Mouse (Mus musculus) limb, embryonic 15.5 days (tissue): ENCODE data around the gene Slc6a9. TPM values are rescaled to one million over a fixed set of nuclear protein-coding genes. Genes with fewer than 3 reads are reported as not detected.

Experiments
- ATAC-seq: fragments of 200-750 bp; cut with Nextera tagmentation; 2 replicates; pipeline ENCODE4 v1.8.0; 2017; ENCODE audit warnings: low read depth, moderate TSS enrichment; ENCODE audit not compliant: insufficient number of reproducible peaks, low FRiP score, low TSS enrichment
- H3K27ac ChIP-seq: fragments of 300-500 bp; sonication (generic); 2 replicates; pipeline ENCODE4 v1.5.1; 2015; ENCODE audit warnings: moderate library complexity, mild to moderate bottlenecking, inconsistent platforms
- H3K27me3 ChIP-seq: fragments of 300-500 bp; sonication (generic); 2 replicates; pipeline ENCODE4 v1.6.1; 2015; ENCODE audit warnings: inconsistent platforms
- H3K36me3 ChIP-seq: fragments of 300-500 bp; sonication (generic); 2 replicates; pipeline ENCODE4 v1.6.1; 2015; ENCODE audit warnings: inconsistent platforms
- H3K4me1 ChIP-seq: fragments of 300-500 bp; sonication (generic); 2 replicates; pipeline ENCODE4 v1.6.1; 2015; ENCODE audit warnings: inconsistent platforms
- H3K4me2 ChIP-seq: fragments of 300-500 bp; sonication (generic); 2 replicates; pipeline ENCODE4 v1.6.1; 2015; ENCODE audit warnings: mild to moderate bottlenecking, inconsistent platforms
- H3K4me3 ChIP-seq: fragments of 300-500 bp; sonication (generic); 2 replicates; pipeline ENCODE4 v1.5.1; 2015; ENCODE audit warnings: mild to moderate bottlenecking, inconsistent platforms
- H3K9ac ChIP-seq: fragments of 300-500 bp; sonication (generic); 2 replicates; pipeline ENCODE4 v1.6.1; 2015; ENCODE audit warnings: inconsistent platforms
- H3K9me3 ChIP-seq: fragments of 300-500 bp; sonication (generic); 2 replicates; pipeline ENCODE4 v1.6.1; 2016; ENCODE audit warnings: inconsistent platforms
- WGBS: fragments of 180-500 bp; shearing (Covaris S2); methylation state at CpG from one replicate; pipeline ENCODE4 v1.1.7; 2015; 5-methylcytosine and 5-hydroxymethylcytosine counted together
- polyA plus RNA-seq: library from polyadenylated mRNA; unstranded; fragments of >200 nt; fragmentation: Nextera tagmentation; extraction: Ambion mirVana; gene quantifications from 2 replicates; pipeline ENCODE4 v1.2.1, GENCODE M21; 2015

The Slc6a9 gene
- polyA plus RNA-seq, 1 experiment from 2014 or later = 13.1 TPM

DNA sequence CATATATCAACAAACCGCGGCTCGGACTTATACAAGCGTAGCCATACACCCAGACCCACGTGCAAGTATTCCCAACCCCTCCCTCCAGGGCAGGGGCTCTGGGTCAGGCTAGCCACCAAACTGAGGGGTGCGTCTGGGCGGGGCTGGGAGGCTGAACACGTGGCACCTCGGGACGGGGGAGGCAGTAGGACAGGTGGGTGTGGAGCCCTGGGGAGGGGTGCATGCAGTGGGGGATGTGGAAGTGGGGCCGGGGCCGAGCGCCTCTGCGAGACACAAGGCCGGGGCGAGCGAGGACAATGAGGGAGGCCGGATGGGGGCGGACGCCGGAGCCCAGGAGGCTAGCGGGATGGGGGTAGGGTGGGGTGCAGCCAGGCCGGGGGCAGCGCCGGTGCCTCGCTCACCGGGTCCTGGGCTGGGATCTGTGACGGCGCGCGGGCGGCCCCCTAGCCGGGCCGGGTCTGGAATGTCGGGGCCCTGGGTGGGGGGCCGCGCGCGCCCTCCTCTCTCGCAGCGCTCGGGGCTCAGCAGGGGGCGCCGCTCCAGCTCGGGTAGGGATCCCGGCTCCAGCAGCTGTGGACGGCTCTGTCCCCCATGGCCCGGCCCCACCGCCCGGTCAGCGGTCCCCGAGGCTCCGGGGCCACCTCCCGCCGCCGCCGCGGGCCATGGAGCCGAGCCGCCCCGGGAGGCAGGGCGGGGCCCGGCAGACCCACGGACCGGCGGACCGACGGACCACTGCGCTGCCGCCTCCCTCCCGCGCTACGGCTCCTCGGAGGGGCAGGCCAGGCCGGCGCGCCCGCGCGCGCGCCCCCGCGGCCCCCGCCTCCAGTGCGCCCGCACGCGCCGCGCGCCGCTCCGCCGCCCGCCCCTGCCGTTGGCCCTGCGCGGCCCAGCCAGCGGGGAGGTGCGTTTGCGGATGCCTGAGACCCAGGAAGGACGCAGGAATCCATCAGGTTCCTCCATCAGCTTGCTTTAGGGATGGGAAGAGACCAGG lies 48.7 kb downstream of the Slc6a9 start, which contains the start of gene B4galt2:
Gene B4galt2 (minus strand): TSS at position 787 of the 991 bp plus-strand sequence.
- Histone ChIP-seq H3K9ac (peak within 1 kb of the TSS; percentile 82), H3K4me2 (peak within 1 kb of the TSS; percentile 84), H3K36me3 (peaks cover 48% of the 10 kb centered on the region), H3K27ac (peak within 1 kb of the TSS; percentile 78), H3K27me3 (no peaks in the 10 kb centered on the region), H3K9me3 (no peaks in the 10 kb centered on the region), H3K4me3 (peak within 1 kb of the TSS; percentile 78), H3K4me1 (peaks cover 43% of the 10 kb centered on the region)
- under 1% methylated on average over 76 of the region's 103 CpGs for WGBS
- peak; percentile 58; the same call in 1 of the 2 replicates for ATAC-seq

DNA sequence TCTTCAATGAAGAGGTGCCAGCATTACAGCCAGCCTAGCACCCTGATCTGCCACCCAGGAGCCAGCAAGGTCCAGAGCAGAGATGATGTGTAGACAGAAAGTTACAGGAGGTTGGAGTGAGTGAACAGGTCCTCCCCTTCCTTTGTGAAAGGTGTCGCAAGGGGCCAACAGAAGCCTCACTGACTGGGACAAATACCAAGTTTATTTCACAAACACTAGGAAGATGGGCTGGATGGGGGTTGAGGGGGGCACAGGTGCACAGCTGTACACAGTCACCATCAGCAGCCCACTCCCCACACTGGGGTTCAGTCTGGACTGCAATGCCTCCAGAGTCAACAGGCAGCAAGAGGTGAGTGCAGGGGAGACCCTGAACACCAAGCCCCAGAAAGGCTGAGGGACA lies 49.8 kb downstream of the Slc6a9 start:
- H3K4me1 ChIP-seq = peaks cover 43% of the 10 kb centered on the region
- no peaks in the 10 kb centered on the region for H3K27me3 ChIP-seq
- peaks cover 40% of the 10 kb centered on the region for H3K36me3 ChIP-seq
- H3K9me3 ChIP-seq = no peaks in the 10 kb centered on the region
- H3K4me3 ChIP-seq = peak overlapping the region; percentile 78; the same call in 1 of the 2 replicates
- H3K9ac ChIP-seq = no peak overlapping the region
- H3K4me2 ChIP-seq = peak overlapping the region; percentile 84
- 100% methylated on average over 1 of the region's 1 CpGs for WGBS
- H3K27ac ChIP-seq = no peak overlapping the region
- ATAC-seq = no peak

DNA sequence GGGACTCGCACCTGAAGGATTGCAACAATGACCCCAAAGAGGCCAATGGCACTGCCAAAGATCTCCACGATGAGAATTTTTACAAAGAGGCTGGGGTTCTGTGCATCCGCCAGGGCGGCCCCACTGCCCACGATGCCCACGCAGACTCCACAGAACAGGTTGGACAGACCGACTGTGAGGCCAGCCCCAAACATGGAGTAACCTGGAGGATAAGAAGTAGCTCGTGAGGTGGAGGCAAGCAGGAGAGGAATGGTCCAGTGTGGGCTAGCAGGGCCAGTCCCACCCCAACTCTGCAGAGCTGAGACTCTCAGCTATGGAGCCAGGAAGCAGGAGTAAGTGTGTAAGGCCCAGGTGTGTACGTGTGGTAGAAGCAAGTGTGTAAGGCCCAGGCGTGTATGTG lies 50.8 kb downstream of the Slc6a9 start:
- Histone ChIP-seq H3K9ac (no peak overlapping the region), H3K9me3 (no peaks in the 10 kb centered on the region), H3K27ac (no peak overlapping the region), H3K27me3 (no peaks in the 10 kb centered on the region), H3K4me3 (no peak overlapping the region), H3K4me1 (peaks cover 43% of the 10 kb centered on the region), H3K36me3 (peaks cover 37% of the 10 kb centered on the region), H3K4me2 (no peak overlapping the region)
- 93% methylated on average over 10 of the region's 10 CpGs for WGBS
- ATAC-seq = no peak

DNA sequence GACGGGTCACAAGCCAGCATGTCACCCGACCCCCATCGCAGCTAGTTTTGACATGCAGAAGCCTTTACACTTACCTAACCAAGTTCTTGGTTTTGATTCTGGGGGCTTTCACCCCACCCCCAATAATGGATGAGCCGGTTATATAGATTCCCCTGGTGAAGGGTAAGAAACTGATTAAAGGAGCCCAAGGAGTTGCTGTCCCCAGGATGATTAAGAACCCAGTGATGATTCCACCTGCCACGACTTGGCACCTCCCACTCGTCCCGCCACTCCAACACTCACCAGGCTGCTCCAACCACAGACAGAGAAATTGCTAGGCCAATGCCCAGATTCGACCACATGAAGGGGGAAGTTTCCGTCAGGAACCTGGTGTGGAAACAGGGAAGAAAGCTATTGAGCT lies 51.7 kb downstream of the Slc6a9 start:
- Histone ChIP-seq H3K4me2 (peak overlapping the region; percentile 94), H3K9ac (no peak overlapping the region), H3K9me3 (no peaks in the 10 kb centered on the region), H3K4me3 (peak overlapping the region; percentile 94), H3K36me3 (peaks cover 29% of the 10 kb centered on the region), H3K27ac (no peak overlapping the region), H3K27me3 (no peaks in the 10 kb centered on the region), H3K4me1 (peaks cover 47% of the 10 kb centered on the region)
- WGBS = 76% methylated on average over 9 of the region's 9 CpGs
- ATAC-seq = no peak

DNA sequence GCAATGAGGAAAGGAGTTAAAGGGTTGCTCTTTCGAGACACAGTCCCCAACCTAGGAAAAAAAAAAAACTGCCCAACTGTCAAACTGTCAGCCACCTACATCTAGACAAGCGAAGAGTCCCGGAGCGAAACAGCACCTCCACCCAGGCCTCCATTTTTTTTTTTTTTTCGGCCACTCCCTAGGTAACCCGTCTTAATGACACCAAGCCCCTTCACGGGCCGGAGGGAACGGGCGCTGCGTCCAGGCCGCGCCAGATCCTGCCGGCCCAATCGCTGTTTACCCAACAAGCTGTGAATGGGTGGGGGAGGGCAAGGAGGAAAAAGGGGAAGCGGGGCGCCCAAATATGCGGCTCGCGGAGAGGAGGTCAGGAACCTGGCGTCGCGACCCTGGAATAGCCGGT lies 52.3 kb downstream of the Slc6a9 start:
- Histone ChIP-seq H3K27me3 (no peaks in the 10 kb centered on the region), H3K4me1 (peaks cover 48% of the 10 kb centered on the region), H3K4me2 (peak overlapping the region; percentile 94), H3K4me3 (peak overlapping the region; percentile 94), H3K36me3 (peaks cover 26% of the 10 kb centered on the region), H3K9ac (peak overlapping the region; percentile 86), H3K9me3 (no peaks in the 10 kb centered on the region), H3K27ac (peak overlapping the region; percentile 71)
- ATAC-seq = no peak
- WGBS = 1% methylated on average over 23 of the region's 24 CpGs

DNA sequence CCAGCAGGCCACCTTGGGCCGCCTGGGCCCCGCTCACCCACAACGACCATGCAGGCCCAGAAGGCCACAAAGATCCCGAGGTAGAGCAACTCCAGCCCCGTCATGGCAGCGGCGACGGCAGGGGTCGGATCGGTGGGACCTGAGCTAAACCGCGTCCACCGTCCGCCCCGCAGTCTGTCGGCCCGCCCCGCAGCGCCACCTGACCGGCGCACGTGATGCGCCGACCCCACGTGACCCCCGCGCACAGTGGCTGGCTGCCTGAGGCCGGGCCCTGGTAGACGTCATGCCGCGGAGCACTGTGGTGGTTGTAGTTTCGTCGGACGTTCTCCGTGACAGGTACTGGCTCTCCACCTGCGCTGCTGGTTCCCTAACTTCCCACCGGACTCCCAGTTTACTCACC lies 52.8 kb downstream of the Slc6a9 start, which contains the start of gene Atp6v0b:
Gene Atp6v0b (minus strand): TSS at position 201 of the 400 bp plus-strand sequence.
- no peaks in the 10 kb centered on the region for H3K9me3 ChIP-seq
- H3K4me2 ChIP-seq = peak within 1 kb of the TSS; percentile 94
- H3K36me3 ChIP-seq = peaks cover 26% of the 10 kb centered on the region
- peak; percentile 82 for ATAC-seq
- peaks cover 47% of the 10 kb centered on the region for H3K4me1 ChIP-seq
- H3K27me3 ChIP-seq = no peaks in the 10 kb centered on the region
- WGBS = under 1% methylated on average over 37 of the region's 37 CpGs
- peak within 1 kb of the TSS; percentile 86 for H3K9ac ChIP-seq
- H3K4me3 ChIP-seq = peak within 1 kb of the TSS; percentile 94
- peak within 1 kb of the TSS; percentile 71 for H3K27ac ChIP-seq

DNA sequence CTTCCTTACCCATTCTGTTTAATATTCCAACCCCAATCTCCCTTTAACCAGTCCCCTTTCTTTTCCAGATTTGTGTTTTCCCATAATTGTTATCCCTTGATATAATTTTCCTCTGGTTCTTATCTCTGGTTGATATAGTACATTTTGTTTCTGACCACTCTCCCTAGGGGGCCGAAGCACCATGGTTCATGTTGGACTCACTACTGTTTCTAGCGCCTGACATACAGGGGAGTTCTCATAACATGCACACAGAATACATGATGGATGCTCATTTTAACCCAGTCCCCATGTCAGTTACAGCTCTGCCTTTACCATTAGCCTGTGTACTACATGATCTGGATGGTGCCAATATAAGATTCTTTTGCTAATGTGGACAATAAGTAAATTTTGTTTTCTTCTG lies 53.6 kb downstream of the Slc6a9 start:
- no peak for ATAC-seq
- no peak overlapping the region; the same call in 1 of the 2 replicates for H3K4me3 ChIP-seq

DNA sequence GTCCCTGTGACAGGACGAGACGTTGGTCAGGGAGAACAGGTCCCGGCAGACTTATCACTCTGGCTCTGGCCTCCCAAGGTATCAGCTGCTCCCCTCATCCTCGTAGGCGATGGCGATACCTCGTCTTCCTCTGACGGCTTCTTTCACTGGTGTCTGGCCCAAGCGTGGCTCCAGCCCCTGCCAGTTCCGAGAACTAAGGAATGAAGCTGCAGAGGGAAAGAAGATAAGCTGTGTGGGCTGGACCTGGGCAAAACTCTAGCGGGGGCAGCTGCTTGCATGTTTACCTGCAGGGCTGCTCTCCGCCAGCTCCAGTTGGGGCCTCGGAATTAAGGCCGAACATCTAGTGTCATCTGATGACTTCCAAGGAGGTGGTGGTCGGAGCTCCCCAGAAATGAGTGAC lies 55.2 kb downstream of the Slc6a9 start:
- Histone ChIP-seq H3K4me1 (peaks cover 30% of the 10 kb centered on the region), H3K4me3 (no peak overlapping the region), H3K9me3 (no peaks in the 10 kb centered on the region), H3K9ac (no peak overlapping the region), H3K36me3 (peaks cover 29% of the 10 kb centered on the region), H3K27me3 (no peaks in the 10 kb centered on the region), H3K4me2 (no peak overlapping the region), H3K27ac (no peak overlapping the region)
- no peak for ATAC-seq
- WGBS = 91% methylated on average over 15 of the region's 15 CpGs

More for the DNA sequence above, 53.6 kb downstream of the Slc6a9 start:
- no peak overlapping the region for H3K9ac ChIP-seq
- no peak overlapping the region for H3K4me2 ChIP-seq
- H3K36me3 ChIP-seq = peaks cover 26% of the 10 kb centered on the region
- H3K27me3 ChIP-seq = no peaks in the 10 kb centered on the region
- no peaks in the 10 kb centered on the region for H3K9me3 ChIP-seq
- H3K4me1 ChIP-seq = peaks cover 41% of the 10 kb centered on the region
- 75% methylated on average over 2 of the region's 2 CpGs for WGBS
- no peak overlapping the region for H3K27ac ChIP-seq

DNA sequence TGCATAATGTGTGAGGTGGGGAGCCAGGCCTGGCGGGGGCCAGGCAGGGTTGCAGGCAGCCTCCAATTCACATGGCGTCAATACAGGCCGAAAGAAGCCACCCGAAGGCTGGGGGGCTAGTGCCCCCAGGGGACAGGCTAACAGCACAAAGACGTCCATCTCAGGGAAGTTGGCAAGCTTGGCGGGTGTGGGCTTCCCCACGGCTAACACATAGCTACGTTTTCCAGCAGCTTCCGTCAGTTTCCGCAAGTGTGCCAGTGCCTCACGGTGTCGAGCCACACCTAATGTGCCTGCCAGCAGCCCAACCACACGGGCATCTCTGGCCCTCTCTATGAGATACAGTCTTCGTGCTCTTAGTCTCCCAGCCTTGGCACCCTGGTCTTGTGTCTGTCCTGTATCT lies 55.7 kb downstream of the Slc6a9 start:
- Histone ChIP-seq H3K4me2 (no peak overlapping the region), H3K27ac (no peak overlapping the region), H3K9ac (no peak overlapping the region), H3K4me1 (peaks cover 29% of the 10 kb centered on the region), H3K36me3 (peaks cover 29% of the 10 kb centered on the region), H3K4me3 (no peak overlapping the region), H3K27me3 (no peaks in the 10 kb centered on the region), H3K9me3 (no peaks in the 10 kb centered on the region)
- no peak for ATAC-seq
- WGBS = 93% methylated on average over 14 of the region's 14 CpGs

DNA sequence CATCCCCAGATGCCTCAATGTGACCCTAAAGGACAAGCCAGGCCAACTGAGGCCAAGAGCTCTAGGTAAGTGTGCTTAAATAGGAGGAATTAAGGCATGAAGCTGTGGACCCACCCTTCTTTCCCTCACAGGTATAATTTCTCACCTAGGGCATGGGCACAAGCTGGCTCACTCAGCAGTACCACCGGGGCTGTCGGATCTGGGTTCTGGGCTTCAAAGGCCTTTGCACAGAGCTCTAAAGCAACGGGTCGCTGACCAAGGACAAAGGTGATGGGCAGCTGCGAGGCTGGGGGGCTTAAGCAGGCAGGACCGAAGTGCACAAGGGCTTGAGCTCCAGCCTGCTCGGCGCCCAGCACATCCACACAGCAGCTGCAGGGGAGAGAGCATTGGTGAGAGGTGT lies 56.4 kb downstream of the Slc6a9 start:
- Histone ChIP-seq H3K4me2 (peak overlapping the region; percentile 91), H3K27ac (no peak overlapping the region), H3K27me3 (no peaks in the 10 kb centered on the region), H3K4me3 (peak overlapping the region; percentile 81; the same call in 1 of the 2 replicates), H3K9ac (no peak overlapping the region), H3K36me3 (peaks cover 29% of the 10 kb centered on the region), H3K4me1 (peaks cover 29% of the 10 kb centered on the region), H3K9me3 (no peaks in the 10 kb centered on the region)
- no peak for ATAC-seq
- WGBS = 89% methylated on average over 8 of the region's 8 CpGs

DNA sequence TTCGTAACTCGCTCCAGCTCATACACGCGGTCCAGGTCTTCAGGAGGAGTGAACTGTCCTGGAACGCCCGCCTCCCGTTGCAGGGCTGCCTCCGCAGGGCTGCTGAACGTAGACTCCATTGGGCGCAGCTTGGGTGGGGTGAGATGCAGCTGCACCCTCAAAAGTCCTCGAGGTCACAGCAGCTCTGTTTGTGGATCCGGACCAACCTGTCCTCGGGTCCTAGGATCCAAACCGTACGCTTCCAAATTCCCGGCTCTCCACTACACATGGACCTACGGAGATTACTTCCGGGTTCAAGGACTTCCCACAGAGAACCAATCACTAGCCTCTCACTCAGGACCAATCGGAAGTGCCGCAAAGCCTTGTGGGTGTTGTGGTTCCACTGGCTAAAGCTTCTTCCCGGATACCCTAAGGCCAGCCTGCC lies 57.4 kb downstream of the Slc6a9 start, which contains the start of gene Dph2:
Gene Dph2 (minus strand): TSS at position 295 of the 424 bp plus-strand sequence.
- Histone ChIP-seq H3K9ac (peak within 1 kb of the TSS; percentile 47; the same call in 1 of the 2 replicates), H3K27ac (no peak within 1 kb of the TSS), H3K4me2 (peak within 1 kb of the TSS; percentile 91), H3K9me3 (no peaks in the 10 kb centered on the region), H3K4me1 (peaks cover 20% of the 10 kb centered on the region), H3K27me3 (no peaks in the 10 kb centered on the region), H3K36me3 (peaks cover 39% of the 10 kb centered on the region), H3K4me3 (peak within 1 kb of the TSS; percentile 81)
- WGBS = under 1% methylated on average over 21 of the region's 21 CpGs
- ATAC-seq = peak; percentile 87

DNA sequence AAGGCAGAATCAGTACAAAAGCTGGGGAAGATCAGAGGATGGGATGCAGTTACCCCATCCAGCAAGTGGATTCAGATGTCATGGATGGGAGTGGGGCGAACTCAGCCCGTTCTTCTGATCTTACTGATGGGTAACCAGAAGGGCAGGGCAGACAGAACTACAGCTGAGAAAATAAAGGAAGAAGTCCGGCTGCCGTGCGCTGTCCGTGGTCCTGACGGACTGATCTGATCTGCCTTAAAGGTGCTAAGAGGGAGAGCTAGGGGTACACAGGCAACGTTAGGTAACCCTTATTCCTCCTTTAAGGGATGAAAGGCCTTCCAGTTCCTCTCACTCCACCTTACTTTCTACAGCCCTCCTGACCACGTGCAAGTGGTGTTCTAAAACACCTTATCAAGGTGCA lies 59.1 kb downstream of the Slc6a9 start:
- WGBS = 15% methylated on average over 9 of the region's 9 CpGs
- no peak for ATAC-seq
- Histone ChIP-seq H3K4me3 (no peak overlapping the region), H3K27ac (no peak overlapping the region), H3K36me3 (peaks cover 54% of the 10 kb centered on the region), H3K9ac (no peak overlapping the region), H3K4me1 (peaks cover 14% of the 10 kb centered on the region), H3K4me2 (no peak overlapping the region), H3K9me3 (no peaks in the 10 kb centered on the region), H3K27me3 (no peaks in the 10 kb centered on the region)
